Mouse (Mus musculus) spleen, adult 2 months (tissue): ENCODE measurements around the gene Srm.

Experiments used
- CTCF ChIP-seq: fragments of 200-500 bp; IDR thresholded peaks from 2 replicates; pipeline ENCODE4 v1.5.1; 2011; ENCODE audit warnings: mild to moderate bottlenecking, inconsistent platforms; ENCODE audit not compliant: insufficient read depth, insufficient read length, insufficient replicate concordance; ENCODE audit errors: extremely low read depth
- POLR2A ChIP-seq: fragments of 200-500 bp; IDR thresholded peaks from 2 replicates; pipeline ENCODE4 v1.6.1; 2011; ENCODE audit warnings: low read depth, low read length, inconsistent platforms

- no peak for TF ChIP-seq POLR2A
- TF ChIP-seq CTCF, result no peak
Observed at GRCm38 (mm10) chr4:148622485-148622884, 31.2 kb downstream of the Srm start.
